Mouse (Mus musculus): ENCODE results near the gene Zdhhc6. TPM values are rescaled to one million over a fixed set of nuclear protein-coding genes. Genes with fewer than 3 reads are reported as not detected.

The Zdhhc6 gene
- total RNA-seq, 2 experiments from 2014 or later = 16.1 to 20.5 TPM

GRCm38 (mm10) chr19:55305024-55305423, 10.8 kb downstream of the Zdhhc6 start:
- DNase-seq = no peak

- DNase-seq = no peak
These were observed 15.3 kb downstream of the Zdhhc6 start for GRCm38 (mm10) chr19:55300525-55300924.

GRCm38 (mm10) chr19:55299378-55299777, 16.5 kb downstream of the Zdhhc6 start:
- no peak for DNase-seq

- DNase-seq = no peak
These were observed 17.9 kb downstream of the Zdhhc6 start for GRCm38 (mm10) chr19:55297961-55298360.

GRCm38 (mm10) chr19:55297489-55297888, 18.3 kb downstream of the Zdhhc6 start:
- no peak for DNase-seq

DNA sequence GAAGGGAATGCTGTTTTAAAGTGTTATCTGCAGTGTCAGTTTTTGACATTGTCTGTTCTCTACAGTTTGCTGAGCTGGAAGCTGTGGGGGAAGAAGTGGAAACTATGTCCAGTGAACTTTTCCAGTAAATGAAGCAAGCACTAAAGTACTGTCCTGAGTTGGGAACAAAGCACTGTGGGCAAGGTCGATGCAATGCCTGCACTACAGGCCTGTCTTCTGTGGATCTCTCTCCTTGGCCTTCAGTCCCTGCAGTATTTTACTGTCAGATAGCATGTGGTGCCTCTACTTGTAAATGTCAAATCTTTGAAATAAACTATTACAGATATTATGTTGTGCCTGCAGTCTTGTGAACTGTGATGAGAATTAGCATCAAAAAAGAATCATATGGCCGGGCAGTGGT, 19.5 kb downstream of the Zdhhc6 start:
- no peak for DNase-seq

GRCm38 (mm10) chr19:55295556-55295955, 20.3 kb downstream of the Zdhhc6 start:
- no peak for DNase-seq

- DNase-seq = no peak
These were observed 20.8 kb downstream of the Zdhhc6 start for GRCm38 (mm10) chr19:55295075-55295474.

- DNase-seq = no peak
These were observed 22.7 kb downstream of the Zdhhc6 start for GRCm38 (mm10) chr19:55293175-55293574.

GRCm38 (mm10) chr19:55292210-55292850, 23.5 kb downstream of the Zdhhc6 start:
- DNase-seq = no peak

- DNase-seq = no peak
These were observed 25.1 kb downstream of the Zdhhc6 start for GRCm38 (mm10) chr19:55290621-55291270.

GRCm38 (mm10) chr19:55288974-55289373, 26.9 kb downstream of the Zdhhc6 start:
- no peak for DNase-seq

DNA sequence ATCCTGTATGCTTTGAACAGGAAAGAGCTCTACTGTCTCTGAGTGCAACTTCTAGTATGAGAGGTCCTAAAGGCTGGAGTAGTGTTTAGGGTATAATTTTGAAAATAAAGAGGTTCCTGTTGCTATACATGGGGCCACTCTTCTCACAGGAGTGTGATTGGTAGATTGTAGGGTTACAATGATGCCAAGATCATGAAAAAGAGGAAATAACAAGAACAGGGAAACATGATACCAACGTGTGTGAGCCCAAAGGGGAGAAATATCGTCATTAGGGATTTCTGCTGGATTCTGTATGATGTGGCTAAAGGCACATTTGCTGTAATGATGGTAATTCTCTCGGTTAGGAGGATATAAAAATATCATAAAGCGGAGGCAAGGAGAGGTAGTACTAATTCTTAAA, 29.8 kb downstream of the Zdhhc6 start:
- no peak for DNase-seq

- no peak for DNase-seq
These were observed 31.7 kb downstream of the Zdhhc6 start for GRCm38 (mm10) chr19:55284093-55284492.

DNA sequence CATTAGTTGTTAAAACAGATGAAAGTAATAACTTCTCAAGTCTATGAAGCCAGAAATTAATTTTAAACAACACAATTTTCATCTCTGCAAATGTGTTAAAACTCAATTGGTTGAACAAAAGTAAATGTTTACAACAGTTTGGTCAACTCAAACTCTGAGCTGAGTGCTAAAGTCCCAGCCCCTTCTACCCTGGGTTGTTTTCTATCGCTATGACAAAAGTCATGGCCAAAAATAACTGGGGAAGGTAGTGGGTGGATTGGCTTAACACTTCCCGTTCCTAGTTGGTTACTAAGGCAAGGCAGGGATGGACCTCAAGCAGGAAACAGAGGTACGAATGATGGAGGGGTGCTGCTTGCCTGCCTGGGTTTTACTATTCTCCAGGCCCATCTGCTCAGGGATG, 39.1 kb downstream of the Zdhhc6 start:
- no peak for DNase-seq

- DNase-seq = no peak
These were observed 39.7 kb downstream of the Zdhhc6 start for GRCm38 (mm10) chr19:55276100-55276499.

- DNase-seq = no peak
These were observed 42.5 kb downstream of the Zdhhc6 start for GRCm38 (mm10) chr19:55273340-55273739.

DNA sequence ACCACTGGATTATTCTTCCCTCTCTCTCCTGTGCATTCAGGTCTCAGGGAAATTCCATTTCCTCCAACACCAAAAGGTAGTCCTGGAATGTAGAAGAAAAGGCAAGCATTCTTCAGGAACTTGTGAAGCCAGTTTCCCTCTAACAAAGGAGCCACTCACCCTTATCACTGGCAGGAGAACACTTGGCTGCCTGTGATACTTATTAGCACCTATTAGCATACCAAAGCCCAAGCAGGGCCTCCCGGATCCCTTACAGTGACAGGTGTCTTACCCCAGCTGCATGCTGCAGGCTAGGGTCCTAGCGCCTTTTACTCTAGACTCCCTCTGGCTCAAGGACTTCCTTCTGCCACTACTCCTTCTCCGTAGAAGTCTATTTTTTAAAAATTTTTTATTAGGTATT, 44.4 kb downstream of the Zdhhc6 start:
- DNase-seq = no peak

- no peak for DNase-seq
These were observed 46.8 kb downstream of the Zdhhc6 start for GRCm38 (mm10) chr19:55269051-55269450.

GRCm38 (mm10) chr19:55268150-55268549, 47.7 kb downstream of the Zdhhc6 start:
- no peak for DNase-seq

- DNase-seq = no peak
These were observed 49.0 kb downstream of the Zdhhc6 start for GRCm38 (mm10) chr19:55266786-55267185.

- DNase-seq = no peak
These were observed 50.6 kb downstream of the Zdhhc6 start for GRCm38 (mm10) chr19:55265269-55265668.

DNA sequence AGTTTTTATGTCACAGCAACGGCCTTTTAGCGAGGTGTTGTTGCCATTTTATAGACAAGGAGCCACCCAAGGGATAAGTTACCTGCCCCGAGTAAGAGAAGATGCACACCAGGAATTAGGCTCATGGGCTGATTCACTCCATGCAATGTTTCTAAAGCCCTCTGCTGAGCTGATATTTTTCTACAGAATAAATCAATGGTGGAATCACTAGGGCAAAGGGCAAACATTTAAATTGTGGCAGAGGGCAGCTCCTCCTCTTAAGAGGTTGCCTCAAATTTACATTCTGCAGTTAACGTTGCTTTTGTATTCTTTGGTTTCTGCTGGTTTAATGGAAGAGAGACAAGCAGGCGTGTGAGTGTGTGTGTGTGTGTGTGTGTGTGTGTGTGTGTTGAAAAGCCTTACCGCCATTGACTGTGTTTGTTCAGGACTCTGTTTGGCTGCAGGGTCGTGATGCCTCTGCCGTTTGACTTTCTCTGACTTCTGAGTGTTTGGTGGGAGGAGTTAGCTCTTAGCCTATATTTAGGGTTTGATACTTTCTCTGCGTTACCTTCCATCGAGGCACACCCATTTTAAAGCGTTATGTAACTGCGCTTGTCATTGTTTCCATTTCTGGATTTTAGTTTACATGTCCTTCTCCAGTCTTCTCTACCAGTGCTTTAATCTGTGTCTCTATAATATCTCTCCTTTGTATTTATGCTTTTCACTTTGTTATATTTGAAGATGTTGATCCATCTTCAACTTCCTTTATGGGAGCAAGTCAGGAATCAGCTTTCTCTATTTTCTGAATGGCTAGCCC, 55.2 kb downstream of the Zdhhc6 start:
- DNase-seq = no peak
